Mouse (Mus musculus) liver (tissue): ENCODE data around the gene Gng3.
"Not testable (repeated sequence)": the region's sequence is repeated elsewhere in the genome, so short reads cannot be mapped to it uniquely, and the experiment has no call there.

Source experiments
- DNase-seq: peaks from one replicate; pipeline ENCODE4 v3.0.0-alpha.2; 2020; ENCODE audit warnings: mixed read lengths

The Gng3 gene

DNA sequence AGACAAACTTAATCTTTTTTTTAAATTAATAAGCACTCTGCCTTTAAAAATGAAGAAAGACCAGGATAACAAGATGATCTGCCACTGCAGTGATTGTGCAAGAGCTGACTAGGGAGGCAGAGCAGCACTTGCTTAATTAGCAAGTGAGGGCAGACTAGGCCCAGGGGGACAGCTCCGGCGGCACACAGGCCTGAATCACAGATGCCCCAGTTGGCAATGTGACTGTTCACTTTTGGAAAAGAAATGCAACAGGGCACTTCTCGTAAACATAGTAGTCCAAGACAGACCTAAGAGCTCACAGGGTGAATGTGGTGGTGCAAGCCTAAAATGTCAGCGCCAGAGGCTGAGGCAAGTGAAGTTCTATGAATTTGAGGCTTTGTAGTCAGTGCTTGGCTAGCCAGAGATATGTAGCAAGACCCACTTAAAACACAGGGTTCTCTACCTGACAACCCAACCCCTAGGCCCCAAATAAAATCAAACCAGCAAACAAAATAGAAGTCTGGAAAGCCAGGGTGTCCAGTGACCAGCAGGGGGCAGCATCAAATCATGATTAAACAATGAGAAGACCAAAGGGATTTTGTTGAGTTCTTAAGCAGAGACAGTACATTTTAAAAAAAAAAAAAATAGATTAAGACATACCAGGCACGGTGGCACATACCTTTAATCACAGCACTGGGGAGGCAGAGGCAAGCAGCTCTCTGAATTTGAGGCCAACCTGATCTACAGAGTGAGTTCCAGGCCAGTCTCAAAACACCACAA is 5.6 kb upstream of the Gng3 start:
- peak; percentile 79 for DNase-seq

DNA sequence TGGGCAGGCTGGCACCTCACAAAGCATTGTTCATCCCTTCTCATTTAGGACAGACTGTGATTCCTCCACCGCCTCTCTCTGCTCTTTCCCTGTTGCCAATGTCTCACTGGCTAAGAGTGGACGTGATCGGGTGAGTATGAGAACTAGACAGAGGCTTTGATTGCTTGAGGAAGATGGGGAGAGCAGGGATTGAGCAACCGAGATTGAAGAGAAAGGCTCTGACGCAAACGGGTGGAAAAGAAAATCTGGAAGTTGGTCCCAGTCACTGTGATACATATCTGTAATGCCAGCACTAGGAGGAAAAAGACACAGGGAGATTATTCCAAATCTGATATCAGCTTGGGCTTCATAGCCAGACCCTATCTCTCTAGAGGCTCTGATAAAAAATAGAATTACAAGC is 4.0 kb upstream of the Gng3 start:
- no peak for DNase-seq

DNA sequence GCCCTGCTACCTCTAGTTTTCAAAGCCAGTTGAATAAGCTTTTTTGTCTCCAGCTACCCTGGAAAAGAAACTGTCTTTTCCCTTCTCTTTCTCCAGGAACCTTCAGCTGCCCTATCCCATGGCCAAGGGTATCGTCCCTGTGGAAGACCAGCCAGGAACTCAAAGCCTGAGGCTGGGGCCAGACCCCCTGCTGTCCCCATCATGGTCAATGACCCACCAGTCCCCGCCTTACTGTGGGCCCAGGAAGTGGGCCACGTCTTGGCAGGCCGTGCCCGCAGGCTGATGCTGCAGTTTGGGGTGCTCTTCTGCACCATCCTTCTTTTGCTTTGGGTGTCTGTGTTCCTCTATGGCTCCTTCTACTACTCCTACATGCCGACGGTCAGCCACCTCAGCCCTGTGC is 2.0 kb upstream of the Gng3 start:
- no peak for DNase-seq

DNA sequence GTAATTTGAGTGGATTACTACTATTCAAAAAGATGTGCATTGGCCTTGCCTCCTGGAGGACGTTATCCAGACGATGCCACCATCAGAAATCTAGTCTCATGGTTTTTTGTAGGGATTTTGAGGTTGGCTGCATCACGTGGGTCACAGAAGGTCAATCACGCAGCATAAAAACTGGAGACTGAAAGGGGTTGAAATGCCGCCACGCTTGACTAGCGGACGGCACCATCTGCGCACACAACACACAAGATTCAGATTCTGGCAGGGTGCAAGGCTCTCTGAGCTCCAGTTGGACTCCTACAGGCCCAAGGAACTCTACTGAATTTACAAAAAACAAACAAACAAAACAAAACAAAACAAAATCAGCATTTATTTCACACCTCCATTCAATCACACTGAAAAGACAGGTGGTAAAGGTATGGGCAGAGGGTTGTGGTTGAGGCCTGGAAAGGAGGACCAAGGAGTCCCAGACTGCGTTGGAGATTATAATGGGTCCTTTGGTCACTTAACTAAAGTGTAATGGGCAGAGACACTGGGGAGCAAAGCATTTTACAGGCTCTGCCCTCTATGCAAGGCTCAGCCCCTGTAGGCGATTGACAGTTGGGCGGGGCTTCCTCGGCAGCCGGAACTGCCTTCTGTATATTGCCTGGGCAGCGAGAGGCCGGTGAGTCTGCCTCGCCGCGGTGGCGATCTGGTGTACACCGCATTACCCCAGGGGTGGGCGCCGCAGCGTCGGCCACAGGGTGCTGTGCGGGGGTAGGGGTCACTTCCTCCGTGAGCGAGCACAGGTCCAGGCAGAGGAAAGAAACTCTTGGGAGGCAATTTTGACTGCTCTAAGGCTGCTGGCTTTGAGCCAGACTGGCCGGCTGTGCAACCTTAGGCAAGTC is 1.2 kb upstream of the Gng3 start:
- DNase-seq: peak; percentile 88

DNA sequence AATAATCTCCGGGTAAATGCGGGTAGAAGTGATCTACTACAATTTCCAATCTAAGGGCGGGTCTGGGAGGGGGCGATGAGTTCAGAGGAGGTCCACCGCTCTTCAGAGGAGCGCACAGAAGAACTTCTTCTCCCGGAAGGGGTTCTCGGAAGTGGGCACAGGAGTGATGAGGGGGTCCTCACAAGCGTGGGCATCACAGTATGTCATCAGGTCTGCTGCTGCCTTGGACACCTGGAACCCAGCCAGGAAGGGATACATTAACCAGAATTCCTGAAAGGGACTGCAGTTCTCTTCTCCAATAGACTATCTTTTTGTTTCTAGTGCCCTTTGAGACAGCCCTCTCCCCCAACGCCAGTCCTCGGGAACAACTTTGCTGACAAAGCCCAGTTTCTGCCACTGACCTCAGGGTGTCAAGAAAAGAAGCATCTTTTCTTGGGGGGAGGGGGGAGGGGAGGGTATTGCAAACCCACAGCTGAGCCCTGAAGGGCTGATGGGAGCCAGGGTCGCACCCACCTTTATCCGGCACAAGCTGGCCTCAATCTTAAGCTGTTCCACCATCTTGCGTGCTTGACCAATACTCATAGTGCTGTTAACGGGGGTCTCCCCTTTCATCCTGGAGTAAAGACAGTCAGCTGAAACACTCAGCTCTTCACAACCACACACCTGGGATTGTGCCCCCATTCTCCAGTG is 808 bp downstream of the Gng3 start:
- DNase-seq: peak; percentile 17

DNA sequence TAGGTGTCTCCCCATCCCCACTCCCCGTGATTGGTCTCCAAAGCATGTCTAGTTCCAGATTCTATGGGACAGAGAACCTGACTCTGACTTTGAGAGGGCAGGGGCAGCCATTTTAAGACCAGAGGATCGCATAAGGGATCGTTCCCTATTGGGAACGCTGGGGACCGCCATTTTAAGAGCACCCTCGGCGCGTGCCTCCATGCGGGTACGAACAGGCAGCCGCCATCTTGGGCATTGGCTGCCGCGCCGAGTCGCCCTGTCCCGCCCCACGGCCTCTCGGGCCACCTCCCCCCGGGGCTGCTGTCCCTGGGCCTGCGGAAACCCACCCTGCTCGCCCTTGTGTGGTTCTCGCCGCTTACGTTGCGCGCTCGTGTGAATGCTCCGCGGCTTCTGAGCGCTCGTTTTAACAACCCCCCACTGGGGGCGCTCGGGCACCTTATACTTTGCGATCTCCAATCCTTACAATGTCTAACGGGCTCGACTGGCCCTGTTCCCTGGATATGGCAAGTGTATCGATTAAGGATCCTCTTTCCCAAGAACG is 1.7 kb downstream of the Gng3 start, which contains the start of gene Bscl2:
Gene Bscl2 (plus strand): TSS at position 217 of the 541 bp plus-strand sequence.
- peak; percentile 85 for DNase-seq

DNA sequence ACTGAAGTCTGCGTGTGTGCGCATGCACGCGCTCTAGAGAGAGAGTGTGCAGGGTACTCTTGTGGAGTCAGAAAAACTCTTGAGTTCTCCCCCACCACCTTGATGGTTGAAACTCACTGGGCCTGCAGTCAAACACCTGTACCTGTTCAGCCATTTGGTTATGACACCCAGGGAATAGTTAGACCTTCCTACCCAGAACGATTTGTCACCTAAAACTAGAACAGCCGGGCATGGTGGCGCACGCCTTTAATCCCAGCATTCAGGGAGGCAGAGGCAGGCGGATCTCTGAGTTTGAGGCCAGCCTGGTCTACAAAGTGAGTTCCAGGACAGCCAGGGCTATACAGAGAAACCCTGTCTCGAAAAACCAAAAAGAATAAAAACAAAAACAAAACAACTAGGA is 2.7 kb downstream of the Gng3 start:
- DNase-seq: not testable (repeated sequence)

DNA sequence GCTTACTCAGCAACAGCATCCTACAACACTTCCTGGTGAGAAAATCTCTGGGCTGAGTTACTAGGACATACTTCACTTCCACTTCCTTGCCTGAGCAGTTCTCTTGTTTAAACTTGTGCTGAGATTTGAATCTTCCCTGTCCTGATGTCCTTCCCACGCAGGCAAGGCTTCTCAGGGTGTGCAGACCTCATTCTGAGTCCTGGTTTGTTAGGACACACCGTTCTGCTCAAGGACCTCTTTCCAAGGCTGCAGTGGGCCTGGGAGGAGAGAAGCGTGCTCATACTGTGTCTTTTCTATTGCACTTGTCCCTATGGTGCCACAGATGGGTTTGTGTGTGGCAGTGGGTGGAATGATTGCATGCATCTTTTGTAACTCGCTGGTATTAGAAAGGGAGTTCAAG is 6.0 kb downstream of the Gng3 start:
- no peak for DNase-seq

DNA sequence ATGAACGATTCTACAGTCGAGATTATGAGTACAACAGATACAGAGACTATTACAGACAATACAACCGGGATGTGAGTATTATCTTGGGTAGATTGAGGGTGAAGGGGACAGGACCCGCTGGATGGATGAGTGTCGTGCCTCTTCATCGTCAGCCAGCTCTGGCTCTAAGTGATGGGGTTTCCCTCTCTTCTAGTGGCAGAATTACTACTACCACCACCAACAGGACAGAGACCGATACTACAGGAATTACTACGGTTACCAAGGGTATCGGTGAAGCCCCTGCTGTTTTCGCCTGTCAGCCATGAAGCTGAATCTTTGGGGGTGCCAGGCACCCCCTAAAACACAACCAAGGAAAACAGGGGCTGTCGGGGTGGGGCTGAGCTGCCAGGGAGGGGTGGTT is 7.7 kb downstream of the Gng3 start:
- DNase-seq: no peak

DNA sequence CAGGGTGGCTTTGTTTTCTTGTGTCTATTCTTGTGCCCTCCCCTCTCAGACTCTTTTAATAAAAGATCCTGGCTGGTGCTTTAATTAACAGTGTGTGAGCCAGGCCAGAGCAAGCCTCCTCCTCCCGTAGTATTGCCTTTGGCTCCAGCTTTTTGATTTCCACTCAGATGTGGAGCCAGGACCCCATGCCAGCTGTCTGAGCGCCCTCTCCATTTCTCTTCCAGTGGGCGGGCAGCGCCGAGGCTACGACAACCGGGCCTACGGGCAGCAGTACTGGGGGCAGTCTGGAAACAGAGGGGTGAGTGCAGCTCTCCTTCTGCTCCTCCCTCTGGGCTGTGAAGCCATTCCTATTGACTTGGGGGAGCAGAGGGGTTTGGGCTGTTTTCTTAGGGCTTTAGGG is 8.3 kb downstream of the Gng3 start:
- no peak for DNase-seq

DNA sequence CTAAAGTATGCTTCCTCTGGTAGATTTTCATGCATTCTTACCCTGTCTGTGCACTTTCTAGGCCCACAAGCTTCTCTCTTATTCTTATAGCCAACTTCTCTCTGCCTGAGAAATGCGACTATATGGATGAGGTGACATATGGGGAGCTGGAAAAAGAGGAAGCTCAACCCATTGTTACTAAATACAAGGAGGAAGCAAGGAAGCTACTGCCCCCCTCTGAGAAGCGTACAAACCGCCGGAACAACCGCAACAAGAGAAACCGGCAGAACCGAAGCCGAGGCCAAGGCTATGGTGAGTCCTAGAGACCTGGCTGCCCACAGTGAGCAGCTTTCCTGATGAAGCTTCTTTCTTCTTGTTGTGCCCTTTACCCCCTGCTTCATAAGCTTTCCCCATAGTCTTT is 9.3 kb downstream of the Gng3 start, which contains the start of gene AC129217.1:
Gene AC129217.1 (plus strand): TSS at position 114 of the 400 bp plus-strand sequence.
- no peak for DNase-seq

DNA sequence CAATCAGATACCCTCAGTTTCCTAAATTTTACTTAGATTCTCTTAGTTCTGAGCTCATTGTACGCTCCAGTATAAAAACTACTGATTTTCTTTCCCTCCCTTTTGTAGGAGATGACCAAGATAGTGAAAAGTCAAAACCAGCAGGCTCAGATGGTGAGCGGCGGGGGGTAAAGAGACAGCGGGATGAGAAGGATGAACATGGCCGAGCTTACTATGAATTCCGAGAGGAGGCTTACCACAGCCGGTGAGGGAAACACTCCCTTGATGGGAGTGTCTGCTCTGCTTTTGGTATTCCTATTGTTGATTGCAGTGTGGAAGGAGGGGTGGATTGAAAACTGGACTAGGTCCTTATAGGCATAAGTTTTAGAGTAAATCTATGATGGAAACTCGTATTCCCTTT is 16.3 kb downstream of the Gng3 start:
- DNase-seq: no peak

DNA sequence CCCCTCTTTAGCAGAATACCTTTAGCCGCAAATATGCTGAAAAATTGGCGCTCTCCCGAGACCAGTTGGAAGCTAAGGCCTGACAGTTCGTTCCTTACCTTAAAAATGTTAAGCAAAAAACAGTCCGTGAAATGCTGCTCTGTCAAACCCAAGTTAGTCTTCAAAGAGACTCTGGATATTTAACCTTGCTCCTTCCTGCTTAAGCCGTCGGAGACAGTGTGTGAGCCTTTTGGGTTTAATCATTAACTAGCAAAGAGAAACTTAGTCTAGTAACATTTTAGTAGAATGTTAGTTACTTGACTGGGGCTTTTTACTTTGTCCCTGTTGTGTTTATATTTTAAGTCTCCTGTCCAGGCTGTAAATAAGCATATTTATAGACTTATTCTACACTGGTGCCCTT is 17.8 kb downstream of the Gng3 start:
- DNase-seq: no peak

DNA sequence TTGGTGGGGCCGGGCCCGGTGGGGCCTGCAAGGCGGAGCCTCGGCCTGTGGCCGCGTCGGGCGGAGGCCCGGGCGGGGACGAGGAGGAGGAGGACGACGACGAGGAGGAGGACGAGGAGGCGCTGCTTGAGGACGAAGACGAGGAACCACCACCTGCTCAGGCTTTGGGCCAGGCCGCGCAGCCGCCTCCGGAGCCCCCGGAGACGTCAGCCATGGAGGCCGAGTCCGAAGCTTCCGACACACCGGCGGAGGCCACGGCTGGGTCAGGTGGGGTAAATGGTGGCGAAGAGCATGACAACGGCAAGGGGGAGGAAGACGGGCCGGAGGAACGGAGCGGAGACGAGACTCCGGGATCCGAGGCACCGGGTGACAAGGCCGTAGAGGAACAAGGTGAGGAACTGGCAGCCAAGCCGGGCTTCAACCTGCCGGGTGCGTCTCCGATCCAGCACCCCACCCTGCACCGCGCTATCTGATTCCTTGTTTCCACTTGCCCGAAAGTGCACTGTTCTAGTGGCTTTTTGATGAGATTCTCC is 18.5 kb downstream of the Gng3 start:
- peak; percentile 80 for DNase-seq

DNA sequence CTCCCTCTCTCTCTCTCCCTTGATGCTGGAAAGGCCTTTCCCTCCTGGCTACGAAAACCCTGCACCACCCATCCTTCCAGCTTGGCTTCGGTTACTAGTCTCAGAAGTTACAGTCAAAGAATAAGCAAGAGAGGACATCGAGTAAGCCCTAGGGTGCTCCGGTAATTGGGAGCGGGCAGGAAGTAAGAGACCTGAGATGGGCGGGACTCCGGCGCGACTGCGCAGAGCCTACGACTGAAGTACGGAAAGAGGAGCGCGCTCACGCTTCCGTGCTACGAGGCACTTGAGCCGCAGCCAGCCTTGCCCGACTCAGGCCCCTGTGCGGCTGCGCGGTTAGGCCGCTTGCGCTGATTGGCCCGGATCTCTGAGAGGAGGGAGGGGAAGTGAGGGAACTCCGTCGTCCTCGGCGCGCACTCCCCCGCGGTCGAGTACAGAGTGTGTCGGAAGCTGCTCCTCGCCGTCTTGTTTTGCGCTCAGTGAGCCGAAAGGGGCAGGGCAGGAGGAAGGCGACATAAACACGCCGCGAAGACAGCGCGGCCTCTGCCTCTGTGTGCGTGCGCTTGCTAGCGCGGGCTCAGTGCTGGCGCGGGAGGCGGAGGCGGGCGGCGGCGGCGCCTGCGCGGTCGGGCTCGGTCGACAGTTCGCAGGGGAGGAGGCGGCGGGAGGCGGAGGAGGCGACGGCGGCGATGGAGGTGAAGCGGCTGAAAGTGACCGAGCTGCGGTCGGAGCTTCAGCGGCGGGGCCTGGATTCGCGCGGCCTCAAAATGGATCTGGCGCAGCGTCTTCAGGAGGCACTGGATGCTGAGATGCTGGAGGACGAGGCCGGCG is 19.2 kb downstream of the Gng3 start, which contains the start of gene Hnrnpul2:
Gene Hnrnpul2 (plus strand): TSS at position 415 of the 828 bp plus-strand sequence.
- peak; percentile 97 for DNase-seq

DNA sequence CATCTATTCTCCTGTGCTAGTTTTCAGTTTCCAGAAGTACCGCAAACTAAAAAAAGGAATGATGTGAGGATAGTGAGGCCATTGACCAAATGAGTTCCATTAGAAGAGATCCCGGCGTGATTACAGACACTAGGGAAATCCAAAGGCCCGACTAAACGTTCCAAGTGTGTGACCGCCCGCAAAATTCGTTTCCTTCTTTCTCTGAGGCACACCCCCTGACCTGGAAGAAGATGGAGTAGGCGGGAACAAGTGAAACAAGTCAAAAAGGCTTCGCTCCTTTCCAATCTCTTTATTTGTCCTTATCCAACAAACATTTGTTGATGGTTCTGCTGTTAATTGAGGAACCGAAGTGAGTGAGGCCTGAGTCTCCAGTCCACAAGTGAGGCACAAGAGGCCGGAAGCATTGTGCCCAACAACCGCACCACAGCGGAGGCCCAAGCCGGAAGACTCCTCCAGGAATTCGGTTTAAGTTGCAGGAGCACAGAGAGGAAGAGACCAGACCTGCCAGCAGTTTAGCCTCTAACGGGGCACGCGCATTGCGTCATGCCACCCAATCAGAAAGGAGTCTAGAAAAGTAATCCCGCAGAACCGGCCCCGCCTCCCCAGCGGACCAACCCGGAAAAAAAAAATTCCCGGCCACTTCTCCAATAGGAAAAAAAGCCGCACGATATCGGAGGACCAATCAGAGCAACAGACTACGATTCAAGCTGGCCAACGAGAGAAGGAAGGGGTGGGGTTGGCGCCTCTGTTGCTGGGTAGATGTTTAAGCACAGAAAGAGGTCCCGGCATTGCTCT is 20.0 kb downstream of the Gng3 start, which contains the start of gene Ttc9c:
Gene Ttc9c (minus strand): TSS at position 533 of the 795 bp plus-strand sequence.
- DNase-seq: peak; percentile 95

DNA sequence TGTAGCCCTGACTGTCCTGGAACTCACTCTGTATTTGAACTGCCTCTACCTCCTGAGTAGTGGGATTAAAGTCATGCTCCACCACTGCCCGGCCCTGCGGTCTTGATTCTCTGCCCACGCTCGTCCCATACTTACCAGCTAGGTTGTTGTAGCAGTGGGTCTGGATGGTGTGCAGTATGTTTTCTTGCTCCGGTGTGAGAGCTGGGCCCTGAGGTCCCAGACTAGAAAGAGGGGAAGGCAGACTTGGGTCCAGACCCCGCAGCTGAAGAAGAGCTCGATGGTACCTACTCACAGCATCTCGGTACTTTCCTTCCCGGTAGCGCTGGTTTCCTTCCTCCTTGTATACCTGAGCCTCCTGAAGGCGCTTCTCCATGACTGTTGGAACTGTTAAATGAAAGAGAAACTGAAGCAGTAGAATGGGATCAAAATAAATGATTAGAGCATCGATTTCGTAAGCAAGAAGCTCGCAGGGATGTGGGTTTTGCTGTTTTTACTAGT is 20.6 kb downstream of the Gng3 start:
- DNase-seq: no peak

DNA sequence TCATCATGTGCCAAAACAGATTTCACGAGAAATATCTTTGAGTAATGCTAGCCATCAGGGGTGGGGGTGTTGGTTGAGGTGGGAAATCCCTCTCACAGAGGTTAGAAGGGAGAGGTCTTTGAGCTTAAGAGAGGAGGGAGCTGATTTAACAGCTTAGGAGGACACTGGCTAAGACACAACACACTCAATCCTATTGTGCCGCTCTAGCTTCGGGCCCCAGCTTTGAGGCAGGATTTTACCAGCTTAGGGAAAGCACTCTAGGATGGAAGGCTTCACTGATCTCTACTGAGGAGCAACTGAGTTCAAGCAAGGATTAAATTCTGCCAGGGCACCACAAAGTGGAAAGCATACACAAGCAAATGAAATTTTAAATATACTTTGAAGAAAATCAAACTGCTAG is 22.0 kb downstream of the Gng3 start:
- DNase-seq: no peak

DNA sequence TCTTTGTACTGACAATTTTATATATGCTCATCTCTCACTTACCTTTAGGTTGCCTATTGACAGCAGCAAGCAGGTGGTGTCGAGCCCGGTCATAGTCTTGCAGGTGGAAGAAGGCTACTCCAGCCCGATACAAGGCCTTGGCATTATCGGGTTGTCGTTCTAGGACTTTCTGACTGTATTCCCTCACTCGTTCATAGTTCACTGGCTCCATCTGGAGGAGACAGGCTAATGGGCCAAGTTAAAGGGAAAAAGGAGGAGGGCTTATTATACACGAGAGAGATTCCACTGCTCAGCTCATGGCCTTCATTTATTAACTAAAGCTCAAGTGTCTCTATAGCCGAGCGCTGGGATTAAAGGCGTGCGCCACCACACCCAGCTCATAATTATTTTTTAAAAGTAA is 23.2 kb downstream of the Gng3 start:
- no peak for DNase-seq

DNA sequence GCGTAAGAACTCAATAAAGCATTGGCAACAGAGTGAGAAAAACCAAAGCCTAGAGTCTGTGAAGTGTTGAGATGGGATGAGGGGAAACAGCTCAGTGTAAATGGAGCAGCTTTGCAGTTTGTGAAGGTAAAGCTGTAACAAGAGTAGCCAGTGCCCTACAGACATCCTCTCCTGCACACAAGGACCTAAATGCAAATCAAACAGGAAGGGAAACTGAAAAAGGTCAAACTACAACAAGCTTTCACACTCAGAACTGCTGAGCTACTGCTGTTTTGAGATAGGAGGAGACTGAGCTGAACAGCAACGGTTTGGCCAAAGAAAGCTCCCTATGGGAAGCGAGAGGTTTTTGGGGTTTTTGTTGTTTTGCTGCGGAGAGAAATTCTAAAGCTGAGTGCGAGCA is 32.2 kb downstream of the Gng3 start:
- no peak for DNase-seq
